Mouse (Mus musculus): ENCODE results near the gene Olfr1351. TPM values are rescaled to one million over a fixed set of nuclear protein-coding genes. Genes with fewer than 3 reads are reported as not detected.

Olfr1351 gene
- not detected in 2 replicates for polyA plus RNA-seq (2015; fragmentation: Nextera tagmentation; extraction: Ambion mirVana)

GRCm38 (mm10) chr10:79012172-79012571 is at the start of gene Olfr1351:
TSS of gene Olfr1351 (plus strand) at chr10:79012472.

DNA sequence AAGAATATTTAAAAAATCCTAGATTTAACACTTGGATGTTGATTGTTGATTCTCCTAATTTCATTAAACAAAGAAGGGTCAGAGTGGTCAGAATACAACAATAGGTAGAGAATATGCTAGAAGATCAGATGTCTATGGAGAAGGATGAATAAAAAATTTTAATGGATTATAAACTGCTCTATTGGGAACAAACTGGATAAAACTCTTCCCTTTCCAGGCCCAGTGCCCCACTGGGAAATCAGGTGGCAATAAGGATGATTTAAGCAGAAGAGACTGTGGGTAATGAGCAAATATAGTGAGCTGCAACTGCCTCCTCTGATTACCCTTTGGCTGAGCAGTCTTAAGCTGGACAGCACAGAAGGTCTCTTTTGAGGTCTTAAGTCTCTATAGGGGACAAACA is 49.3 kb upstream of the Olfr1351 start, which contains the start of gene Olfr1353:
TSS of gene Olfr1353 (plus strand) at position 301 of the 400 bp plus-strand sequence.

DNA sequence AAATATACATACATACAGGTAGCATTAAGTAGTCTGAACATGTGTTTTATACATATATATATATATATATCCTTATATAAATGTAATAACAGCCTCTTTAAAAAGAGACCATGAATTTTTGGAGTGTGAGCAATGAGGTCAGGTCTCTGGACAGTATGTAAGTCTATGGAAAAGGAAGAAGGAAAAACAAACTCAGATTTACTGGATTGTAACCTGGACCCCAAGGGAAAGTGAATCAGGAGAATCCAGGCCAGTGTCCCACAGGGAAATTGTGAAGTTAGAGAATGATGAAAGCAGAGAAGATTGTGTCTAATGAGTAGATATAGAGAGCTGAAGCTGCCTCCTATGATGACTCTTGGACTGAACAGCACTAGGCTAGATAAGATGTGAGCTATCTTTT is 31.5 kb upstream of the Olfr1351 start, which contains the start of gene Olfr1352:
TSS of gene Olfr1352 (plus strand) at position 301 of the 400 bp plus-strand sequence.

DNA sequence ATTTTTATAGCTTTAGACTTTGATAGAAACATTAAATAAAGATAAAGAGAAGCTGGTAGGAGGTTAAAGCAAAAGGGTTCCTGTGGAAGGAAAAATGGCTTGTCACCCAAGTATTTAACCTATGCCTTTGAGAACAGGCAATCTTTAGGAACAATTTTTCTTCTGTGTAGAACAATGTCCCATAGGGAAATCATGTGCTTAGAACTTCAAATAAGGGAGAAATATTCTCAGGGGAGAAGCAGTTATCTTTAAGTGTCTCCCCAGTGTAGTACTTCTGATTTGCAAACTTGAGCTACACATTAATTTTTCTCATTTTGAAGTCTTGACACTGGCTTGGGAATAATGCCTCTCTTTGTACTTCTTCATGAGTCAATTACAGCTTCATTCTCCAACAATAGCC is 16.2 kb downstream of the Olfr1351 start, which contains the start of gene Olfr57:
TSS of gene Olfr57 (plus strand) at position 301 of the 400 bp plus-strand sequence.

Other genes starting within 250 kb of the Olfr1351 start
- gene Slc1a6, start 232.0 kb upstream of the Olfr1351 start, polyA plus RNA-seq (2015; fragmentation: Nextera tagmentation; extraction: Ambion mirVana) = 0.10 and 0.18 TPM in 2 replicates
- not detected in 2 replicates for gene Olfr1356, start 160.3 kb upstream of the Olfr1351 start, polyA plus RNA-seq (2015; fragmentation: Nextera tagmentation; extraction: Ambion mirVana)
- gene Olfr1355, start 136.9 kb upstream of the Olfr1351 start, polyA plus RNA-seq (2015; fragmentation: Nextera tagmentation; extraction: Ambion mirVana) = not detected in 2 replicates
- gene Olfr1354, start 99.3 kb upstream of the Olfr1351 start, polyA plus RNA-seq (2015; fragmentation: Nextera tagmentation; extraction: Ambion mirVana) = not detected in 2 replicates
- gene Olfr8, start 61.8 kb upstream of the Olfr1351 start, polyA plus RNA-seq (2015; fragmentation: Nextera tagmentation; extraction: Ambion mirVana) = not detected in 2 replicates
- gene Olfr1353, start 49.2 kb upstream of the Olfr1351 start, polyA plus RNA-seq (2015; fragmentation: Nextera tagmentation; extraction: Ambion mirVana) = not detected in 2 replicates
- gene Olfr1352, start 31.4 kb upstream of the Olfr1351 start, polyA plus RNA-seq (2015; fragmentation: Nextera tagmentation; extraction: Ambion mirVana) = not detected in 2 replicates
- 0.12 TPM in 1 of 2 replicates, not detected in the other for gene Olfr57, start 16.3 kb downstream of the Olfr1351 start, polyA plus RNA-seq (2015; fragmentation: Nextera tagmentation; extraction: Ambion mirVana)
- 6.4 and 7.6 TPM in 2 replicates for gene 2610008E11Rik, start 85.1 kb downstream of the Olfr1351 start, polyA plus RNA-seq (2015; fragmentation: Nextera tagmentation; extraction: Ambion mirVana)
- gene Vmn2r80, start 136.3 kb downstream of the Olfr1351 start, polyA plus RNA-seq (2015; fragmentation: Nextera tagmentation; extraction: Ambion mirVana) = not detected in 2 replicates
- gene Vmn2r81, start 235.2 kb downstream of the Olfr1351 start, polyA plus RNA-seq (2015; fragmentation: Nextera tagmentation; extraction: Ambion mirVana) = not detected in 2 replicates